Mouse (Mus musculus): ENCODE measurements at regions not wholly inside any gene's neighbourhood (a gene's known extent, or its start where the extent isn't known, plus 50 kb on each side); places are given as distances from the start of the nearest gene placed in this dataset.
"Not testable (repeated sequence)": the region's sequence is repeated elsewhere in the genome, so short reads cannot be mapped to it uniquely, and the experiment has no call there.

DNA sequence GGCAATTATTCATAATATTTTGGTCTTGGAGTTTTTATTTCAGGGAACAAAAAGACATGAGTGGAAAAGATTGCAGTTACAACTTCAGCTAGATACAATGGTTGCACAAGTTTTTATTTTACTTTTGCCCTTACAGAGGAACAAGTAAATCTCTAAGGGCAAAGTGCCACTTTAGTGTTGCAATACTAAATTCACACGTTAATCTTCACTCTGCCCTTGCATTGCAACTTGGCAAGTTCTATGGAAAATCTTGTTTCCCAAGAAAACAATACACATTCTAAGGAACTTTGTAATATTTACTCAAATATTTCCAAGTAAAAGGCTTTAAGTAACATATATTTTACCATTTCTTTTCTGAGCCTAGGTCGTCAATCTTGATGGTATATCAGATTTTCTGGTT lies 85.9 kb downstream of the Chil6 start:
- peak in 1 of 2 experiments; percentile 5 for DNase-seq

DNA sequence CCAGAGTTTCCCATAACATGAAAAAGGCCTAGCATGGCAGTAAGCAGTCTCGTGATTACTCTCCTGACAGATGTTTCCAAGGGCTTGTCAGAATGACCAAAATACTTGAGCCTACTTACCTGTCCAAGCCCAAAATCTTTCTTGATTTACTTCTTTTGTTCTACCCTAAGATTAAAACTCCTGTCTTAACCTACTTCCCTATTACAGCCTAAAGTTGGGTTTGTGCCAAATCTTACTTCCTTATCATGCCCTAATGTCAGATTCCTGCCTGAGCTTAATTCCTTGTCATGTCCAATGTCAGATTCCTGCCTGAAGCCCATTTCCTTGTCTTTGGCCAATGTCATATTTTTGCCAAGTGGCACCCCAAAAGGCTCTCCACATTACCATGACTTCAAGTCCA lies 89.0 kb downstream of the Chil6 start:
- DNase-seq = no peak

DNA sequence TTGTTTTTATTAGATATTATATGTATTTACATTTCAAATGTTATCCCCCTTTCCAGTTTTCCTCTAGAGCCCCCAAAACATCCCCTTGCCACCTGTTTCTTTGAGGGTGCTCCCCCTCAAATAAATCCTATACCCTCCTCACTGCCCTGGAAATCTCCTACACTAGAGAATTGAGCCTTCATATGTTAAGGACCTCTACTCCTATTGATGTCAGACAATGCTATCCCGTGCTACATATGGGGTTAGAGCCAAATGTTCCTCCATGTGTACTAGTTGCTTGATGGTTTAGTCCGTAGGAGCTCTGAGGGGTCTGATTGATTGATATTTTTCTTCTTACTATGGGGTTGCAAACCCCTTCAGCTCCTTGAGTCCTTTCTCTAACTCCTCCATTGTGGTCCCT lies 73.6 kb upstream of the Chil4 start:
- DNase-seq = no peak

DNA sequence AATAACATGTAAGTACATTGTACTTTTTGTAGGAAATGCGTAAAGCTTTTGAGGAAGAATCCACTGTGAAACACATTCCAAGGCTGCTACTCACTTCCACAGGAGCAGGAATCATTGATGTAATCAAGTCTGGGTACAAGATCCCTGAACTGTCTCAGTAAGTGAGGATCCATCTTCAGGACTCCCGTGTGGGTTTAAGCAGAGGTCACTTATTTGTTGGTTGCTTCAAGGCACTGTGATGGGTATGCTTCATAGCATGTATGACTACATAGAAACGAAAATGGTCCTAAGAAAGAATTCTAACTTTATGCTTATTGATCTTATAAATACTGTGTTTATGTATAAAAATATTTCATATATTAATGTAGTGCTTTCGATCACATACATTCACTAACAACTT lies 72.6 kb upstream of the Chil4 start:
- DNase-seq = no peak

DNA sequence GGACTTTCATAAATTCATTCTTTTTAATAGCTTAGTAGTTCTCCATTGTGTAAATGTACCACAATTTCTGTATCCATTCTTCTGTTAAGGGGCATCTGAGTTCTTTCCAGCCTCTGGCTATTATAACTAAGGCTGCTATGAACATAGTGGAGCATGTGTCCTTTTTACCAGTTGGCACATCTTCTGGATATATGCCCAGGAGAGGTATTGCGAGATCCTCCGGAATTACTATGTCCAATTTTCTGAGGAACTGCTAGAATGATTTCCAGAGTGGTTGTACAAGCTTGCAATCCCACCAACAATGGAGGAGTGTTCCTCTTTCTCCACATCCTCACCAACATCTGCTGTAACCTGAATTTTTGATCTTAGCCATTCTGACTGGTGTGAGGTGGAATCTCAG lies 59.3 kb upstream of the Chil4 start:
- DNase-seq = not testable (repeated sequence)

DNA sequence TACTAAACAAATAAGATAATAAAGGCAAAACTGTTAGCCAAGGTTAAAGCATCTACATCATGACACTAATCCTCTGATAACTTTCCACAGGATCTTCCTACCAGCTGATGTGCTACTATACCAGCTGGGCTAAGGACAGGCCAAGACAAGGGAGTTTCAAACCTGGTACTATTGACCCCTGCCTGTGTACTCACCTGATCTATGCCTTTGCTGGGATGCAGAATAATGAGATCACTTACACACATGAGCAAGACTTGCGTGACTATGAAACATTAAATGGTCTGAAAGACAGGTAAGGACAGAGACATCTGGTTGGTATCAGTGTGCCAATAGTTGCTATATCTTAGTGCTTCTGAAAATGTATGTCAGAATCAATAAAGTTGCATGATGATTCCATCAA lies 56.4 kb upstream of the Chil4 start:
- not testable (repeated sequence) for DNase-seq
